Mouse (Mus musculus): ENCODE results near the gene Apol6.

- TF ChIP-seq POLR2A (IDR thresholded peaks at IDR 0.05; ENCODE audit: control insufficient read depth in 1 of 2, insufficient read depth in 1 of 2, low read depth in 1 of 2, low read length in 2 of 2, poor library complexity in 1 of 2) (no peak), ZKSCAN1 (IDR thresholded peaks at IDR 0.05; ENCODE audit: low read depth, low read length) (no peak), ZC3H11A (IDR thresholded peaks at IDR 0.05; ENCODE audit: low read depth, low read length) (no peak), MEF2A (IDR thresholded peaks at IDR 0.05; ENCODE audit: extremely low read depth, insufficient replicate concordance, low read depth, low read length, poor library complexity, severe bottlenecking) (no peak)
Observed at GRCm38 (mm10) chr15:77022401-77022957, 22.1 kb upstream of the Apol6 start.

All from MEL (cell line).